Mouse (Mus musculus): ENCODE data around the gene Atrnl1.
A peak's percentile ranks its signal among the peaks of the same experiment; 100 is the strongest.
"Not testable (repeated sequence)": the region's sequence is repeated elsewhere in the genome, so short reads cannot be mapped to it uniquely, and the experiment has no call there.

Gene Atrnl1

GRCm38 (mm10) chr19:58033241-58033640, 422.4 kb downstream of the Atrnl1 start:
- no peak for DNase-seq (ENCODE audit: low spot score)

DNA sequence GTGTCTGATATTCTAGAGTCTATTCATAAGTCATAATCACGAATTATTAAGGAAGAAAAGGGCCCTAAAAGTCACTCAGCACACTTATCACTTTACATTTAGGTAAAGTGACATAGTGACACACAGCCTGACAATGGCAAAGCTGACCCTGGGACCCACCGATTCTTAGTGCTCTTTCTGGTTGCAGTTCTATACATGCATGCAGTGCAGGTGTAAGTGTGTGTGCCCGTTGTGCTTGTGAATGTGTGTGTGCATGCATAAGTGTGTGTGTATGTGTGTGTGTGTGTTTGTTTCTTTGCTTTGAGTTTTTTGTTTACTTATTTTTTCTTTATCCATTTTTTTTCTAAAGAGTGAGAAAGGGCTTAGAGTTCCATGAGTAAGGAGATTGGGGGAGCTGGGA, 425.3 kb downstream of the Atrnl1 start:
- DNase-seq (ENCODE audit: low spot score), result no peak

DNA sequence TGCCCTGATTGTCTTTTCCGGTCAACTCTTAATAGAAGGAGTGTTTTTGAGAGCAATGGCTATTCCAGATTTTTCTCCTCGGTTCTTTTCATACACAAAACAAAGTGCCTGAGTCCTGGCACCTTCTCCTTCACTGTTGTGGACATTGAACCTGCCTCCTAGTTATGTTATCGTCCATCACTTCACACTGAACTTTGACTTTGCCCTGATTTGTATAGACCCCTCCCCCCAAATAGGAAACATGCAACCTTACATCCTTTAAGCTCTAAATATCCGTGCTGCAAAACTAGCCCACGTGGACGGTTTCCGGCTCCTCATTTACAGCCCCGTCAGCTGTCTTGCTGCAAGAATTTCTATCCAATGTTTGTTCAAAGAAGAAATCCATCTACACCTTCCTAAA, 432.3 kb downstream of the Atrnl1 start:
- no peak for DNase-seq (ENCODE audit: low spot score)

GRCm38 (mm10) chr19:58043550-58043949, 432.7 kb downstream of the Atrnl1 start:
- DNase-seq (ENCODE audit: low spot score), result no peak

DNA sequence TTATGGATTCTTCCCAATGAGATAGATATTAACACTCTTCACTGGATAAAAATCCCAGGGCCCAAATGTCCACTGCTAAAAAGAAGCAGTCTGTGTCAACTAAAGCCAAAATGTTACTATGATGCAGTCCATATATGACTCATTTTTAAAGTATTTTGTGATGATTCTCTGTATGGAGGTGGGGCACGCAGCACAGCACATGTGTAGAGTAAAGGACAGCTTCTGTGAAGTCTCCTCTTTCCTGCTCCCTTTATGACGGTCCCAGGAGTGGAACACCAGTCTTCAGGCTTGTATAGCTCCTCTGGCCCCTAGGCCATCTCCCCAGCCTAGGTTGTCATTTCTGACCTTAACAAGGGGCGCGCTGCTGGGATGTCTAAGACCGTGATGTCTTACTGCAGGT, 434.0 kb downstream of the Atrnl1 start:
- DNase-seq (ENCODE audit: low spot score), result no peak

GRCm38 (mm10) chr19:58046656-58047055, 435.8 kb downstream of the Atrnl1 start:
- no peak for DNase-seq (ENCODE audit: low spot score)

GRCm38 (mm10) chr19:58050410-58050809, 439.6 kb downstream of the Atrnl1 start:
- DNase-seq (ENCODE audit: low spot score), result not testable (repeated sequence)

DNA sequence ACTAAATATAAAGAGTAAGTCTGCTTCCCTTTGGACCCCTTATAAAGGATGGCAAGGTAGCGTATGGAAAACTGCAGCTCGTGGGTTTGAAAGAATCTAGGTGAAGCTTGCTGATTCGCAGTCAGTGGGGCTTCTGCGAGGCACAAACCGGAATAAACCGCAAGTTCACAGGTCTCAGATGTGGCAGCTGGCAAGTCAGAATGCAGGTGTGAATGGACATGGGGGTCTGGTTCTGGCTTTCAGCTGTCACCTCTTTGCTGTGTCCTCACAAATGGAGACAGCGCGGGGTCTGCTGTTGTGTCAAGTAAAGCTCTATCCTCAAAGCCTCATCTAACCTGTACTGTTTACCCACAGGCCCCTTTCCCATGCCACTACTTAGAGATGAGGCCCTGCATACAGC, 440.2 kb downstream of the Atrnl1 start:
- DNase-seq (ENCODE audit: low spot score), result no peak

DNA sequence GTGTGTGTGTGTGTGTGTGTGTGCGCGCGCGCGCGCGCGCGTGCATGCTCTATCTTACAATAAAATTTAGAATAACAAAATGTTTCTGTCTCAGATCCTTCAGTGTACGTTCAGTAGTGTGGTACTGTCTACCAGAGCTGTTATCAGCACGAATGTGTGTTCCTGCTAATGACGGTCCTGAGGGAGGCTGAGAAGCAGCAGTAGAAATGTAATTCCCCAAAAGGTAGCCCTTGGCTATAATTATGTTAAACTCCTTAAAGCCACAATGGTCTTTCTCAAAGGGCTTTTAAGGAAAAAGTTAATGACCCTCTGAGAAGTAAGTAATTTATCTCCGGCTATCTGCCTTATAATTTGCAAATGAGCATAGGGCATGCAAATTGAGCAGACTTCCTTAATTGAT, 441.1 kb downstream of the Atrnl1 start:
- DNase-seq (ENCODE audit: low spot score), result no peak

DNA sequence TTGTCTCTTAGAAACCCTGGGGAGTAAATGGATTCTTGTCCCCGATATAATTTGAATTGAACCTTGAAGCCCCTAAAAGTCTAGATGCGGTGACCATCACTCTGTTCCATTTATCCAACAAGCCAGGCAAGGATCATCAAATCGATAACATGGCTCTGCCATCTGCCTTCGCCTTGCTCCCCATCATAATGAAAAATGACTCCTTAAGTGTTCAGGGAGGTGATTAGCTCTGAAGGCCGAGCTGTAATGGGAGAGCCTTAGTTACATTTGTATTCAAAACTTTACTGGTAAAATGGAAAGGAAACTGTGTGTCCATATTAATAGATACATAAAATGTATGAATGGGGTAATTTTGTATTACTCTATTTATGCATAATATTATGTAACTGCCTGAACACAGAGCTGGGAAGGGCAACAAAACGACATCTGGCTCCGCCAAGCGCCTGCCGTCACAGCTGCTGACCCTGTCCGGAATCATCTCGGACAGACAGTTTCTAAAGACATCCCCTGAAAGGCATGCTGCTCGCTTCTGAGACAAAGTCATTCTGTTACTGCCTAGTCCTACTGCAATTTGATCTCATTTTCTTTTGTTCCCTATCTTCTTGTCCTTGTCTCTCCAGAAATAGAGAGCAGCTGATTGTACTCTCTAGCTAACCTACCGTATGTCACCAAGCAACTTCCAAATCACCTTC, 441.8 kb downstream of the Atrnl1 start:
- DNase-seq (ENCODE audit: low spot score), result peak; percentile 42

DNA sequence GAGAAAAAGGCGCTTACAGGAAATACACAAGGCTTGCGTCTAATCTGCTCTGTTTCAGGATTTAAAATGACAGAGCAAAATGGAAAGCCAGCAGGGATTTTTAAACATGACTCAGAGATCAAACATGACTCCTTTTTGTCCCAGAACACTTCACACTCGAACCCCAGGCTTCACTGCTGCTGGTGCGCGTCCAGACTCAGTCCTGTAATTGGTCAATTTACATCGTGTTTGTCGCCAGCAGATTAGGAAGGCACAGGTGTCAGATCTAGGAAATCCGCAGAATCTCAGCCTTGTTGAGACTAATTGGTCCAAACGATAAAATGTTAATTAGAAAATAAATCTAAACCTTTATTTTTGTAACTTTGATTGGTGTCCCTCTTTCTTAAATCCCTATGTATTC, 448.9 kb downstream of the Atrnl1 start:
- peak; percentile 20 for DNase-seq (ENCODE audit: low spot score)

GRCm38 (mm10) chr19:58060199-58060853, 449.5 kb downstream of the Atrnl1 start:
- no peak for DNase-seq (ENCODE audit: low spot score)

GRCm38 (mm10) chr19:58060854-58061358, 450.1 kb downstream of the Atrnl1 start:
- peak; percentile 86 for DNase-seq (ENCODE audit: low spot score)

DNA sequence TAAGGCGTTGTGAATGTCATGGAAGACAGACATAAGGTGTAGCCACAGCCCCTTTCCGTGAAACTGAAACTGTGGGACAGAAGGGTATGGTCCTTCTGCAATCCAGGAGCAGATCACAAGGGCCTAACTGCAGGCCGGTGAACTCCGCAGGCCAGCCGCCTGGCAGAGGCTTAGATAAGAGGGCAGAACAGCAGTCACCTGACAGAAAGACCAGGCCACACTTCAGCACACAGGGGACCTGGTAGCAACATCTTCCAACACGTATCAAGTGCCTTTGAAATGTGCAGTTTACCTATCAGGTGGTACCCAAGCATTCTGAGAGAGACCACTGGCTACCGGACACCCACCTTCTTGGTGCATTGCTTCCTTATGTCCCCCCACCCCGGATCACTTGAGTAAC, 451.1 kb downstream of the Atrnl1 start:
- DNase-seq (ENCODE audit: low spot score), result no peak

GRCm38 (mm10) chr19:58063541-58063940, 452.7 kb downstream of the Atrnl1 start:
- DNase-seq (ENCODE audit: low spot score), result no peak

GRCm38 (mm10) chr19:58064116-58065000, 453.5 kb downstream of the Atrnl1 start:
- no peak for DNase-seq (ENCODE audit: low spot score)

GRCm38 (mm10) chr19:58065001-58065314, 454.1 kb downstream of the Atrnl1 start:
- DNase-seq (ENCODE audit: low spot score), result no peak

DNA sequence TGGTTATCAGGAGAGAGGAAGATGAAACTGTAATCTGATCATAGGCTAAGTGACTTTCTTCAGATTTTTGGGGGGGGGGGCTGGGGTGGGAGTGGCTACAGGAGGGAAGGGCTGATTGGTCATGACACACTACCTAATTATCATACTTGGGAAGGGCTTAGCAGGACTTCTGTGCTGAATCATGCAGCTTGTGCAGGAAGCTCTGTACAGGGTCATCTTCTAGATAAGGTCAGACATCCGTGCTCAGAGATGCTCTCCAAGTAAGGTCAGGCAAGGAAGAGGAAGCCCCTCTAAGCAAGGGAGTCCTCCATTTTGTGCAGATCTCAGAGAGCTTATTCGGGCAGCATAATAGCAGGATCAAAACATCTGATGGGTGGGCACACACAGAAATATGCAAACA, 454.7 kb downstream of the Atrnl1 start:
- no peak for DNase-seq (ENCODE audit: low spot score)

GRCm38 (mm10) chr19:58068114-58068513, 457.3 kb downstream of the Atrnl1 start:
- no peak for DNase-seq (ENCODE audit: low spot score)

DNA sequence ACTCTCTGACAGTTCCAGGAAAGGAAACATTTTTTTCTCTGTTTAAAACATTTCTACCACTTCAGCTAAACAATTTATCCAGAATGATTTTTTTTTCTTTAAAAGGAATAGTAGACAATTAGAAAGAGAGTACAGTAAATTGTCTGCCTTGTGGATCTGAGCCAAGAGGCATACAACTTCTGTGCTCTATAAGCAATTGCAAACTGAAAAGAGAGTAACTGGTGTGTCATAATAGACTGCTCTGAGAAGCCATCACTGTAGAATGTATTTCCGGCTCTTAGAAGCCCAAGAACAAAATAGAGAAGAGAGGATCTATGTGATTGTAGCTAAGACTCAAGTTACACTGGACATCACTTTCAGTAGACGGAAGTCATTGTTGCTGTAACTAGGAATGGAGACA, 458.1 kb downstream of the Atrnl1 start:
- DNase-seq (ENCODE audit: low spot score), result no peak

- DNase-seq (ENCODE audit: low spot score), result no peak
These were observed 461.6 kb downstream of the Atrnl1 start for GRCm38 (mm10) chr19:58072404-58072803.

DNA sequence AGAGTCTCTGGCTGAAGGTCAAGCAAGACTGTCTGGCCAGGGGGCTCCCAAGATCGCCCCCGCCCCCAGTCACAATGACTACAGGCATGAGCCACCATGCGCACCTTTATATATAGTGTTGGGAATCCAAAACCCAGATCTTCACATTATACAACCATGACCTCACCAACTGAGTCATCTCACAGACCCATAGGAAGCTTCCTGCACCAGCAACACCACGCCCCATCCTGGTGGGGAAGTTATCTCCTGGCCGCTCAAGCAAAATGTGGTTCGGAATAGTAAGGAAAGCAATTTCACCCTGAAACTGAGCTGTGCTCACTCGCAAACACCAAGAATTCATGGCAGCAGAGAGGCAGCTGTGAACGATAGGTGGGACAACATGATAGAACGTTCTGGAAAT, 462.0 kb downstream of the Atrnl1 start:
- no peak for DNase-seq (ENCODE audit: low spot score)

- DNase-seq (ENCODE audit: low spot score), result no peak
These were observed 464.4 kb downstream of the Atrnl1 start for GRCm38 (mm10) chr19:58075252-58075651.

Measured in embryo, embryonic 10.5 days (tissue).